Mouse (Mus musculus) kidney, embryonic 15.5 days (tissue): ENCODE results near the gene Tcl1. TPM values are rescaled to one million over a fixed set of nuclear protein-coding genes. Genes with fewer than 3 reads are reported as not detected.

Experiments
- ATAC-seq: fragments of 200-750 bp; cut with Nextera tagmentation; replicated peaks from 2 replicates; pipeline ENCODE4 v1.8.0; 2017; ENCODE audit warnings: moderate TSS enrichment; ENCODE audit not compliant: low FRiP score
- H3K27ac ChIP-seq: fragments of 300-500 bp; sonication (generic); 2 replicates; pipeline ENCODE4 v1.5.1; 2015; ENCODE audit warnings: mild to moderate bottlenecking, inconsistent platforms
- H3K27me3 ChIP-seq: fragments of 300-500 bp; sonication (generic); 2 replicates; pipeline ENCODE4 v1.6.1; 2015; ENCODE audit warnings: inconsistent platforms
- H3K36me3 ChIP-seq: fragments of 300-500 bp; sonication (generic); 2 replicates; pipeline ENCODE4 v1.6.1; 2015; ENCODE audit warnings: inconsistent platforms
- H3K4me1 ChIP-seq: fragments of 300-500 bp; sonication (generic); 2 replicates; pipeline ENCODE4 v1.6.1; 2015; ENCODE audit warnings: inconsistent platforms
- H3K4me2 ChIP-seq: fragments of 300-500 bp; sonication (generic); 2 replicates; pipeline ENCODE4 v1.6.1; 2015; ENCODE audit warnings: moderate library complexity, mild to moderate bottlenecking, inconsistent platforms
- H3K4me3 ChIP-seq: fragments of 300-500 bp; sonication (generic); replicated peaks from 2 replicates; pipeline ENCODE4 v1.5.1; 2015; ENCODE audit warnings: mild to moderate bottlenecking, inconsistent platforms
- H3K9ac ChIP-seq: fragments of 300-500 bp; sonication (generic); 2 replicates; pipeline ENCODE4 v1.6.1; 2015; ENCODE audit warnings: mild to moderate bottlenecking, inconsistent platforms
- H3K9me3 ChIP-seq: fragments of 300-500 bp; sonication (generic); replicated peaks from 2 replicates; pipeline ENCODE4 v1.6.1; 2016; ENCODE audit warnings: inconsistent platforms
- WGBS: fragments of 180-500 bp; shearing (Covaris S2); methylation state at CpG from one replicate; pipeline ENCODE4 v1.1.7; 2015; ENCODE audit warnings: mixed read lengths; 5-methylcytosine and 5-hydroxymethylcytosine counted together
- polyA plus RNA-seq: library from polyadenylated mRNA; unstranded; fragments of >200 nt; fragmentation: Nextera tagmentation; extraction: Ambion mirVana; gene quantifications from 2 replicates; pipeline ENCODE4 v1.2.1, GENCODE M21; 2015

Gene Tcl1
- polyA plus RNA-seq = not detected in 2 replicates

- H3K4me3 ChIP-seq = no peak within 1 kb of the TSS
- no peaks in the 10 kb centered on the region for H3K9me3 ChIP-seq
- ATAC-seq = no peak
- no peak within 1 kb of the TSS for H3K9ac ChIP-seq
- no peak within 1 kb of the TSS for H3K27ac ChIP-seq
- no peaks in the 10 kb centered on the region for H3K4me1 ChIP-seq
- no peaks in the 10 kb centered on the region for H3K36me3 ChIP-seq
- no peaks in the 10 kb centered on the region for H3K27me3 ChIP-seq
- no peak within 1 kb of the TSS for H3K4me2 ChIP-seq
- WGBS = 87% methylated on average over 22 of the region's 22 CpGs
Observed at GRCm38 (mm10) chr12:105222601-105223319, at the start of gene Tcl1. Gene Tcl1 (minus strand): TSS chr12:105222793.

GRCm38 (mm10) chr12:105271016-105271965 is 48.7 kb upstream of the Tcl1 start:
- ATAC-seq = peak; percentile 60
- peaks cover 5% of the 10 kb centered on the region; the same call in 1 of the 2 replicates for H3K27me3 ChIP-seq

GRCm38 (mm10) chr12:105267076-105267475 is 44.5 kb upstream of the Tcl1 start:
- Histone ChIP-seq H3K27me3 (0 out of 2 replicates have a peak, but pooled peaks cover 4% of the 10 kb centered on the region), H3K27ac (no peak overlapping the region), H3K9me3 (no peaks in the 10 kb centered on the region), H3K4me3 (no peak overlapping the region), H3K4me1 (no peaks in the 10 kb centered on the region), H3K36me3 (no peaks in the 10 kb centered on the region), H3K4me2 (no peak overlapping the region), H3K9ac (no peak overlapping the region)
- no peak for ATAC-seq
- WGBS = 85% methylated on average over 5 of the region's 5 CpGs

More at GRCm38 (mm10) chr12:105271016-105271965, 48.7 kb upstream of the Tcl1 start:
- H3K4me2 ChIP-seq = no peak overlapping the region
- 21% methylated on average over 17 of the region's 17 CpGs for WGBS
- H3K27ac ChIP-seq = no peak overlapping the region
- H3K9ac ChIP-seq = no peak overlapping the region
- H3K9me3 ChIP-seq = no peaks in the 10 kb centered on the region
- no peaks in the 10 kb centered on the region for H3K36me3 ChIP-seq
- H3K4me3 ChIP-seq = no peak overlapping the region
- H3K4me1 ChIP-seq = no peaks in the 10 kb centered on the region

GRCm38 (mm10) chr12:105266096-105266495 is 43.5 kb upstream of the Tcl1 start:
- Histone ChIP-seq H3K4me2 (no peak overlapping the region), H3K4me3 (no peak overlapping the region), H3K9me3 (no peaks in the 10 kb centered on the region), H3K27ac (no peak overlapping the region), H3K36me3 (no peaks in the 10 kb centered on the region), H3K9ac (no peak overlapping the region), H3K4me1 (no peaks in the 10 kb centered on the region), H3K27me3 (0 out of 2 replicates have a peak, but pooled peaks cover 4% of the 10 kb centered on the region)
- ATAC-seq = no peak
- 10% methylated on average over 3 of the region's 3 CpGs for WGBS

GRCm38 (mm10) chr12:105259221-105259620 is 36.6 kb upstream of the Tcl1 start:
- no peak for ATAC-seq
- Histone ChIP-seq H3K9me3 (no peaks in the 10 kb centered on the region), H3K36me3 (no peaks in the 10 kb centered on the region), H3K4me3 (no peak overlapping the region), H3K4me2 (no peak overlapping the region), H3K27me3 (no peaks in the 10 kb centered on the region), H3K9ac (no peak overlapping the region), H3K4me1 (no peaks in the 10 kb centered on the region), H3K27ac (no peak overlapping the region)
- WGBS = 32% methylated on average over 4 of the region's 4 CpGs

- ATAC-seq = no peak
- no peaks in the 10 kb centered on the region for H3K9me3 ChIP-seq
- no peak overlapping the region for H3K9ac ChIP-seq
- H3K4me1 ChIP-seq = no peaks in the 10 kb centered on the region
- no peak overlapping the region for H3K4me2 ChIP-seq
- 15% methylated on average over 9 of the region's 9 CpGs for WGBS
- H3K27me3 ChIP-seq = no peaks in the 10 kb centered on the region
- H3K27ac ChIP-seq = no peak overlapping the region
- no peaks in the 10 kb centered on the region for H3K36me3 ChIP-seq
- H3K4me3 ChIP-seq = no peak overlapping the region
Observed at GRCm38 (mm10) chr12:105258787-105259186, 36.2 kb upstream of the Tcl1 start.

- Histone ChIP-seq H3K27me3 (no peaks in the 10 kb centered on the region; the same call in 1 of the 2 replicates), H3K4me3 (no peak overlapping the region), H3K9ac (no peak overlapping the region), H3K9me3 (no peaks in the 10 kb centered on the region), H3K4me2 (no peak overlapping the region), H3K36me3 (no peaks in the 10 kb centered on the region), H3K4me1 (peaks cover 5% of the 10 kb centered on the region), H3K27ac (no peak overlapping the region)
- 95% methylated on average over 3 of the region's 3 CpGs for WGBS
- ATAC-seq = no peak
Observed at GRCm38 (mm10) chr12:105253796-105254195, 31.2 kb upstream of the Tcl1 start.

GRCm38 (mm10) chr12:105248763-105249233 is 26.2 kb upstream of the Tcl1 start:
- 0 out of 2 replicates have a peak overlapping the region, but pooled peaks have one; percentile 49 for H3K27ac ChIP-seq
- 0% methylated on average over 9 of the region's 9 CpGs for WGBS
- H3K27me3 ChIP-seq = no peaks in the 10 kb centered on the region; the same call in 1 of the 2 replicates
- H3K9me3 ChIP-seq = no peaks in the 10 kb centered on the region
- H3K36me3 ChIP-seq = no peaks in the 10 kb centered on the region
- H3K4me3 ChIP-seq = peak overlapping the region; percentile 23
- no peak overlapping the region for H3K9ac ChIP-seq
- peak overlapping the region; percentile 54 for H3K4me2 ChIP-seq
- ATAC-seq = peak; percentile 54; the same call in 1 of the 2 replicates
- peaks cover 13% of the 10 kb centered on the region for H3K4me1 ChIP-seq

- WGBS = 88% methylated on average over 9 of the region's 9 CpGs
- no peak for ATAC-seq
Observed at GRCm38 (mm10) chr12:105239060-105239459, 16.5 kb upstream of the Tcl1 start.

GRCm38 (mm10) chr12:105235091-105235490 is 12.5 kb upstream of the Tcl1 start:
- H3K4me3 ChIP-seq = no peak overlapping the region

More at GRCm38 (mm10) chr12:105239060-105239459, 16.5 kb upstream of the Tcl1 start:
- Histone ChIP-seq H3K27ac (no peak overlapping the region), H3K9ac (no peak overlapping the region), H3K27me3 (no peaks in the 10 kb centered on the region), H3K4me1 (no peaks in the 10 kb centered on the region), H3K36me3 (no peaks in the 10 kb centered on the region), H3K4me2 (no peak overlapping the region), H3K9me3 (no peaks in the 10 kb centered on the region), H3K4me3 (no peak overlapping the region)

GRCm38 (mm10) chr12:105234362-105234761 is 11.8 kb upstream of the Tcl1 start:
- H3K27me3 ChIP-seq = no peaks in the 10 kb centered on the region
- H3K9me3 ChIP-seq = no peaks in the 10 kb centered on the region
- no peak overlapping the region for H3K27ac ChIP-seq
- no peak overlapping the region for H3K9ac ChIP-seq
- no peaks in the 10 kb centered on the region for H3K36me3 ChIP-seq
- no peak for ATAC-seq
- H3K4me3 ChIP-seq = no peak overlapping the region
- H3K4me2 ChIP-seq = no peak overlapping the region
- WGBS = 70% methylated on average over 11 of the region's 11 CpGs
- no peaks in the 10 kb centered on the region for H3K4me1 ChIP-seq

More at GRCm38 (mm10) chr12:105235091-105235490, 12.5 kb upstream of the Tcl1 start:
- H3K9ac ChIP-seq = no peak overlapping the region
- H3K27ac ChIP-seq = no peak overlapping the region
- no peak for ATAC-seq
- H3K36me3 ChIP-seq = no peaks in the 10 kb centered on the region
- no peaks in the 10 kb centered on the region for H3K27me3 ChIP-seq
- no peak overlapping the region for H3K4me2 ChIP-seq
- H3K4me1 ChIP-seq = no peaks in the 10 kb centered on the region
- H3K9me3 ChIP-seq = no peaks in the 10 kb centered on the region
- 81% methylated on average over 3 of the region's 3 CpGs for WGBS
